Mouse (Mus musculus): ENCODE results near the gene Arvcf. TPM values are rescaled to one million over a fixed set of nuclear protein-coding genes. Genes with fewer than 3 reads are reported as not detected.

Gene Arvcf
- polyA plus RNA-seq, 1 experiment from 2014 or later: 31.0 TPM

GRCm38 (mm10) chr16:18433341-18433920, 85.4 kb downstream of the Arvcf start:
- no peak overlapping the region for H3K27ac ChIP-seq (ENCODE audit: low read length)
- H3K27me3 ChIP-seq (ENCODE audit: insufficient read depth, low read length): no peaks in the 10 kb centered on the region

GRCm38 (mm10) chr16:18436128-18436527, 88.1 kb downstream of the Arvcf start:
- ATAC-seq (ENCODE audit: low FRiP score, low TSS enrichment): no peak
- Histone ChIP-seq H3K36me3 (ENCODE audit: insufficient read depth, low read length) (peaks cover 13% of the 10 kb centered on the region; the same call in 1 of the 2 replicates), H3K4me2 (replicated peaks; ENCODE audit: low read depth, low read length) (no peak overlapping the region), H3K9me3 (ENCODE audit: low read length) (0 out of 2 replicates have a peak, but pooled peaks cover 3% of the 10 kb centered on the region), H3K4me1 (ENCODE audit: insufficient read depth, low read length) (no peaks in the 10 kb centered on the region), H3K4me3 (ENCODE audit: low read length) (no peak overlapping the region), H3K9ac (replicated peaks; ENCODE audit: low read length) (no peak overlapping the region), H3K27ac (ENCODE audit: low read length) (no peak overlapping the region), H3K27me3 (ENCODE audit: insufficient read depth, low read length) (no peaks in the 10 kb centered on the region)
- 92% methylated on average over 6 of the region's 6 CpGs for WGBS

More at GRCm38 (mm10) chr16:18433341-18433920, 85.4 kb downstream of the Arvcf start:
- Histone ChIP-seq H3K4me1 (ENCODE audit: insufficient read depth, low read length) (no peaks in the 10 kb centered on the region), H3K9ac (replicated peaks; ENCODE audit: low read length) (no peak overlapping the region), H3K9me3 (ENCODE audit: low read length) (0 out of 2 replicates have a peak, but pooled peaks cover 3% of the 10 kb centered on the region), H3K4me3 (ENCODE audit: low read length) (no peak overlapping the region), H3K36me3 (ENCODE audit: insufficient read depth, low read length) (0 out of 2 replicates have a peak, but pooled peaks cover 7% of the 10 kb centered on the region), H3K4me2 (replicated peaks; ENCODE audit: low read depth, low read length) (no peak overlapping the region)
- ATAC-seq (ENCODE audit: low FRiP score, low TSS enrichment): no peak
- WGBS: 87% methylated on average over 5 of the region's 5 CpGs

DNA sequence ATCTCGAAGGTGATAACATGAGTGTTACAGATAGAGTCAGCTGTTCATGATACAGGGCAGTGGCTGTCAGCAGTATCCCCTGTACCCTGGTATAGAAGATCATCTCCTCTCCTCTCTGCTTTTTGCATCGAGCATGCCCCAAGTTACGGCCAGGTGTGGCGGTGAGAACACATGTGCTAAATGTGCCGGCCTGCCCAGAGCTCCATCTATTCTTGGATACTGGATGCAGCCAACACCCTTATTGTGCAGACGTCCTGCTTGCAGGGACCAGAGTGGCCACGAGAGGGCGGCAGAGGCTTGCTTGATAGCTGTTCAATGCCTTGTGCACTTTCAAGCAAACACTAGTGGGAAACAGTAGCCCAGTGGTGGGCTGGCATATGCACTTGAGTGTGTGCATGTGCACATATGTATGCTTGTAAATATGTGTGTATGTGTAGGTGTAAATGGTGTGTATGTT, 95.4 kb downstream of the Arvcf start:
- Histone ChIP-seq H3K9me3 (ENCODE audit: low read length) (no peaks in the 10 kb centered on the region), H3K9ac (replicated peaks; ENCODE audit: low read length) (no peak overlapping the region), H3K4me2 (replicated peaks; ENCODE audit: low read depth, low read length) (no peak overlapping the region), H3K27me3 (ENCODE audit: insufficient read depth, low read length) (no peaks in the 10 kb centered on the region), H3K27ac (ENCODE audit: low read length) (no peak overlapping the region), H3K4me1 (ENCODE audit: insufficient read depth, low read length) (peaks cover 17% of the 10 kb centered on the region), H3K4me3 (ENCODE audit: low read length) (no peak overlapping the region), H3K36me3 (ENCODE audit: insufficient read depth, low read length) (peaks cover 10% of the 10 kb centered on the region)
- 21% methylated on average over 8 of the region's 8 CpGs for whole genome bisulfite sequencing
- ATAC-seq (ENCODE audit: low FRiP score, low TSS enrichment): peak; percentile 69

DNA sequence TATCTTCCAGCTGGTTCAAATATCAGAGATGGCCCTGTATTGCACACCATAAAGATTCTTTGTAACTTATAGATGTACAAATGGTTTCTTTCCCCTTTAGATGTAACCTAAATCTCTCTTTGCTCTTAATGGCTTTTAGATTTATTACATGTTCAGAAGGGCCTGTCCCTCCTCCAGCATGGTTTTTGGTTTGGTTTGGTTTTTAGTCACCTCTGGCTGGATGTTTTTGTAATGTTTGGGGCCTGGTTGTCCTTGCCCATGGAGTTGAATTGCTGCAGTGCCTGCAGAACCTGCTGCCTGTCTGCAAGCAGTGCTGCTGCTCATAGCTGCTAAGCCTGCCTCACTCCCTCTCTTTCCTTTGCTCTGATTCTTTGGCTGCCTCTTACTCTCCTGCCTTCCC, 99.3 kb downstream of the Arvcf start:
- Histone ChIP-seq H3K4me2 (replicated peaks; ENCODE audit: low read depth, low read length) (no peak overlapping the region), H3K9ac (replicated peaks; ENCODE audit: low read length) (no peak overlapping the region), H3K4me3 (ENCODE audit: low read length) (no peak overlapping the region), H3K4me1 (ENCODE audit: insufficient read depth, low read length) (peaks cover 39% of the 10 kb centered on the region), H3K27me3 (ENCODE audit: insufficient read depth, low read length) (no peaks in the 10 kb centered on the region), H3K9me3 (ENCODE audit: low read length) (no peaks in the 10 kb centered on the region), H3K27ac (ENCODE audit: low read length) (peak overlapping the region; percentile 80), H3K36me3 (ENCODE audit: insufficient read depth, low read length) (0 out of 2 replicates have a peak, but pooled peaks cover 7% of the 10 kb centered on the region)
- ATAC-seq (ENCODE audit: low FRiP score, low TSS enrichment): no peak

DNA sequence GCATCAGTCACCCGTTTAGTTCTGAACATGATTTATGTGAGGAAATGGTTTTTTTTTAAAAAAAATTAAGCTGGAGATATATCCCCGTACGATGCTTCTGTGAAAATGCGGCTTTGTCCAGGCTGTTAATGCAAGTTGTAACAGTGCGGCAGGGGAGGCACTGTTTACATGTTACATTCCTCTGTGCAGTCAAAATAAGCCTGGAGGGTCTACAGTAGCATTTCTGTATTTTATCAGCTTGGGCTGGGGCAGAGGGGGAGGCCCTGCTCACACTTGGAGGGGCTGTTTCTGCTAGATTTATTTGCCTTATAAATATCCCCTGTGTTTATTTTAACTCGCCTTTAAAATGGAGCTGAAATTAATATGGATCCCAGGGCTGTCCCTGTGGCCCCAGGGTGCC, 100.1 kb downstream of the Arvcf start:
- peak; percentile 46 for ATAC-seq (ENCODE audit: low FRiP score, low TSS enrichment)
- 0 out of 2 replicates have a peak, but pooled peaks cover 7% of the 10 kb centered on the region for H3K36me3 ChIP-seq (ENCODE audit: insufficient read depth, low read length)
- H3K4me1 ChIP-seq (ENCODE audit: insufficient read depth, low read length): peaks cover 42% of the 10 kb centered on the region
- 12% methylated on average over 6 of the region's 6 CpGs for WGBS
- H3K4me3 ChIP-seq (ENCODE audit: low read length): no peak overlapping the region
- H3K27ac ChIP-seq (ENCODE audit: low read length): peak overlapping the region; percentile 51
- 0 out of 2 replicates have a peak, but pooled peaks cover 2% of the 10 kb centered on the region for H3K27me3 ChIP-seq (ENCODE audit: insufficient read depth, low read length)
- H3K9ac ChIP-seq (replicated peaks; ENCODE audit: low read length): no peak overlapping the region; the same call in 1 of the 2 replicates
- 0 out of 2 replicates have a peak overlapping the region, but pooled peaks have one; percentile 2 for H3K4me2 ChIP-seq (replicated peaks; ENCODE audit: low read depth, low read length)
- H3K9me3 ChIP-seq (ENCODE audit: low read length): no peaks in the 10 kb centered on the region

DNA sequence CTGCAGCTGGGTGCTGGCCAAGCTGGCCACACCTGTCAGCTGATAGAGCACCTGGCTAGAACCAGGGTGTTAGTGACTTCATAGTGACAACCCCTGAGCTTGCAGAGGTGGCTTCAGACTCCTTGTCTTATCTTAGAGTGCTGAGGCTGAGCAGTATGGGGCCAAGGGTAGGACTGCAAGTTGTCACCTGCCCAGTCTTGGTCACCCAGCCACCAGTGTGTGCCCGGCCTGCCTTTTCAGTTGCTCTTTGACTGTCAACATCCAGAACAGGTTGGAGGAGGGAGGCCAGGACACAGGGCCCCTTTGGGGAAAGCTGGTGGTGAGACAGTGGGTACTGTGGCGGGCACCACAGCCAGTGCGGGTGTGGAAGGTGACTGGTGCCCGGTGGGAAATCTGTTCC, 101.0 kb downstream of the Arvcf start:
- Histone ChIP-seq H3K36me3 (ENCODE audit: insufficient read depth, low read length) (0 out of 2 replicates have a peak, but pooled peaks cover 7% of the 10 kb centered on the region), H3K9me3 (ENCODE audit: low read length) (no peaks in the 10 kb centered on the region), H3K27ac (ENCODE audit: low read length) (no peak overlapping the region), H3K27me3 (ENCODE audit: insufficient read depth, low read length) (0 out of 2 replicates have a peak, but pooled peaks cover 2% of the 10 kb centered on the region), H3K4me2 (replicated peaks; ENCODE audit: low read depth, low read length) (no peak overlapping the region), H3K9ac (replicated peaks; ENCODE audit: low read length) (no peak overlapping the region), H3K4me3 (ENCODE audit: low read length) (no peak overlapping the region), H3K4me1 (ENCODE audit: insufficient read depth, low read length) (peaks cover 42% of the 10 kb centered on the region)
- ATAC-seq (ENCODE audit: low FRiP score, low TSS enrichment): no peak
- 93% methylated on average over 4 of the region's 4 CpGs for WGBS

DNA sequence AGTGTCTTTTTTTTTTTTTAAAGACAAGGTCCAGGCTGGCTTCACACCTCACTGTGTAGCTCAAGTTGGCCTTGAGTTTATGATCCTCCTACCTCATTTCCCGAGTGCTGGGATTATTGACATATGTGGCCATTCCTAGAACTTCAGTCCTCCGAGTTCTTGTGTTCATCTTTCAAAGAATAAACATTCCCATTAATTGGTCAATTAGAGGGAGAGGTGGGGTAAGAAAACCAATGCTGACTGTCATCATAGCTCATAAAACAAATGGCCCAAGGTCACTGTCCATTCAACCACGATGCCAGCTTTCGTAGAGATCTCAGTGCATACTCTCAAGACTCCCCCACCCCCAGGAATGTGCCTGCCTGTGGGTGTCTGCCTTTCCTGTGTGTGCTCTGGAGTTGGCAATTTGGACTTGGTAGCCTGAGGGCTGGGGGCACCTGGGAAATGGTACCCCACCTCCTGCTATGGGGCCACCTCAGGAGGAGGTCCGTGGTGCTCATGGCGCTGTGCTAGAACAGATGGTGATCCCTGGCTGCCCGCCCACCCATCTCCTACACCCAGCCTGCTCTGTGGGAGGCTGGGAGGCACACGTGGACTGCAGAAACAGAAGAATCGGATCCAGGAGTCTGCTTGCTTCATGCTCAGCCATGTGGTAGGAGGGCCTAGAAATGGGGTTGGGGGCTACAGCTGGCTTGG, 103.7 kb downstream of the Arvcf start:
- Histone ChIP-seq H3K9ac (replicated peaks; ENCODE audit: low read length) (no peak overlapping the region), H3K4me1 (ENCODE audit: insufficient read depth, low read length) (peaks cover 42% of the 10 kb centered on the region), H3K9me3 (ENCODE audit: low read length) (no peaks in the 10 kb centered on the region), H3K27ac (ENCODE audit: low read length) (no peak overlapping the region), H3K27me3 (ENCODE audit: insufficient read depth, low read length) (0 out of 2 replicates have a peak, but pooled peaks cover 2% of the 10 kb centered on the region), H3K36me3 (ENCODE audit: insufficient read depth, low read length) (peaks cover 10% of the 10 kb centered on the region; the same call in 1 of the 2 replicates), H3K4me2 (replicated peaks; ENCODE audit: low read depth, low read length) (no peak overlapping the region), H3K4me3 (ENCODE audit: low read length) (no peak overlapping the region)
- peak; percentile 52 for ATAC-seq (ENCODE audit: low FRiP score, low TSS enrichment)
- WGBS: 28% methylated on average over 9 of the region's 9 CpGs

DNA sequence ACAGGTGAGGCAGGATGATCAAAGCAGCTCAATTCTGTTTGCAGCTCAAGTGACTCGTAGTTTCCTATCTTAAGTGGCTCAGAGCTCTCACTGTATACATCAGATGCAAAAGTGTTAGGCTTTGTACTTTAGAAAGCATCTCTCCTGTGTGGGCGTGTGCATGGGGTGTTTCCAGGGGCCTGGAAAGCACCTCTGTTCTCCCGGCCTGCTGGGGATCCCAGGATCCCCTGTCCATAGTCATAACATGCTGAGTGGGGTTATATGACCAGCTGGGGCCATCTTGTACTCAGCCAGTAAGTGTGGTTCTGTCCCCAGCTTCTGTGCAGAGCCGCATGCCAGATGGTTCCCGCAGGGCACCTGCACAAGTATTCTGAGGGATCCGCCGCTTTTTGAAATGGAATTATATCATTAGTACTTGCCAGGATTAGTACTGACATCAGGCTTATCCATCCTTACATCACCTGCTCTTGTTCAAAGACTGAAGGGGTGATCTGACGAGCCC, 104.4 kb downstream of the Arvcf start:
- 84% methylated on average over 8 of the region's 8 CpGs for WGBS
- 0 out of 2 replicates have a peak, but pooled peaks cover 2% of the 10 kb centered on the region for H3K27me3 ChIP-seq (ENCODE audit: insufficient read depth, low read length)
- H3K36me3 ChIP-seq (ENCODE audit: insufficient read depth, low read length): peaks cover 15% of the 10 kb centered on the region
- H3K9ac ChIP-seq (replicated peaks; ENCODE audit: low read length): no peak overlapping the region
- ATAC-seq (ENCODE audit: low FRiP score, low TSS enrichment): no peak
- no peaks in the 10 kb centered on the region for H3K9me3 ChIP-seq (ENCODE audit: low read length)
- peaks cover 34% of the 10 kb centered on the region for H3K4me1 ChIP-seq (ENCODE audit: insufficient read depth, low read length)
- H3K4me2 ChIP-seq (replicated peaks; ENCODE audit: low read depth, low read length): no peak overlapping the region
- no peak overlapping the region for H3K4me3 ChIP-seq (ENCODE audit: low read length)
- H3K27ac ChIP-seq (ENCODE audit: low read length): no peak overlapping the region

DNA sequence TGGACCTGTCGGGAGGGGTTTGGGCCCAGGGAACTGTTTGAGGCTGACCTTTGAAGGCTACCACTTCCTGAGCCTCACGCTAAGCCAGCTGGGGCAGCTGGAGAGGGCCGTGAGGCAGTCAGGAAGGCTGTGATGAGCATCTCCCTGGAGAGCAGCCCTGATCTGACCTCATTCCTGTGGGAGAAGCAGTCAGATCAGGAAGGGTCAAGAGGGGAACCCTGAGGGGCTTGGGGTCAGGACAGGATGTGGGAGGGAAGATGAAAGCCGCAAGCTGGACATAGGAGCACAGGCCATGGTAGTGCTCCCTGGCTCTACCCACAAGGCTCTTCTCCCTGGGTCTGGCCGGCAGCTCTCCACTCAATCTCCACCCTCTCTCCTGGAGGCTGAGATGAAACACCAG, 105.9 kb downstream of the Arvcf start:
- H3K9me3 ChIP-seq (ENCODE audit: low read length): no peaks in the 10 kb centered on the region
- peaks cover 15% of the 10 kb centered on the region for H3K36me3 ChIP-seq (ENCODE audit: insufficient read depth, low read length)
- H3K4me2 ChIP-seq (replicated peaks; ENCODE audit: low read depth, low read length): no peak overlapping the region
- 0 out of 2 replicates have a peak, but pooled peaks cover 2% of the 10 kb centered on the region for H3K27me3 ChIP-seq (ENCODE audit: insufficient read depth, low read length)
- H3K4me3 ChIP-seq (ENCODE audit: low read length): no peak overlapping the region
- H3K4me1 ChIP-seq (ENCODE audit: insufficient read depth, low read length): peaks cover 22% of the 10 kb centered on the region
- no peak overlapping the region for H3K9ac ChIP-seq (replicated peaks; ENCODE audit: low read length)
- 37% methylated on average over 5 of the region's 5 CpGs for WGBS
- ATAC-seq (ENCODE audit: low FRiP score, low TSS enrichment): 0 out of 2 replicates have a peak, but pooled peaks have one; percentile 21
- no peak overlapping the region for H3K27ac ChIP-seq (ENCODE audit: low read length)

Data from kidney, embryonic 16.5 days (tissue).